Mouse (Mus musculus) testis, adult 2 months (tissue): ENCODE data around the gene Dync2li1.

ENCODE experiments used
- CTCF ChIP-seq: fragments of 200-500 bp; IDR thresholded peaks from 2 replicates; pipeline ENCODE4 v1.5.1; 2012; ENCODE audit warnings: low read depth, mild to moderate bottlenecking, inconsistent platforms, low read length, moderate library complexity; ENCODE audit not compliant: control insufficient read depth, insufficient read depth, insufficient replicate concordance
- POLR2A ChIP-seq: fragments of 200-500 bp; IDR thresholded peaks from 2 replicates; pipeline ENCODE4 v1.6.1; 2012; ENCODE audit warnings: low read depth, mild to moderate bottlenecking, inconsistent platforms, low read length, moderate library complexity; ENCODE audit not compliant: control insufficient read depth

DNA sequence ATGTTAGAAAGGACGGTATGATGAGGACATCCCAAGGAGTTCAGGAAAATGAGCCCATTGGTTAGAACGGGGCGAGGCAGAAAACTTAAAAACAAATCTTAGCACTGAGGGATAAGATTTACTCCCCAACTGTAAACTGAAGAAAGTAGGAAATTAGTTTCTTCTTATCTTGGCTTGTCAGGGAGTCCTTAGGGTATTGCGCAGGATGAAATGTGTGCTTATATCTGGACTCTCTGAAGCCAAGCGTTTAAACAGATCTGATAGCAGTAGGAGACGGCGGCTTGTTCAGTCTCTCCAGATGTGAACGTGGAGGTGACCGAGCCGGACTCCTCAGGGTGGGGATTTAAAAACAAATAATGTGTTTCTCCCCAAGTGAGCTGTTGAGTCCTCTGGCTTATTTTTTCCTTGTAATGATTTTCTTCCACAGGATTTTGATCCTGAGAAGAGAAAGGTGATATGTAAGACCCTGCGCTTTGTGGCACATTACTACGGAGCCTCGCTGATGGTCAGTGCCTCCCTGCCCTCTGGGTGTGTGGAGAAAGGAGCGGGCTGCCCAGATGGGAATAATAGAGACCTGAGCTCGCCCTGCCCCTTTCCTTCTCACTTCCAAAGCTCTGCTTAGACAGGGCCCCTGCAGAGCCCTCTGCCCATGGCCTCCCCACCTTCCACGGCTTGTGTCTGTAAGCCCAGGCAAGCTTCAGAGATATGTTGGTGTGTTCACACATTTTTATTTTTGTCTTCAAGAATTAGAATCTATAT is 18.2 kb downstream of the Dync2li1 start:
- TF ChIP-seq CTCF (no peak), POLR2A (no peak)
